Mouse (Mus musculus) limb, embryonic 12.5 days (tissue): ENCODE data around the gene Specc1. TPM values are rescaled to one million over a fixed set of nuclear protein-coding genes. Genes with fewer than 3 reads are reported as not detected.

ENCODE experiments used
- ATAC-seq: fragments of 200-750 bp; cut with Nextera tagmentation; 2 replicates; pipeline ENCODE4 v1.8.0; 2017; ENCODE audit warnings: low read depth, moderate TSS enrichment; ENCODE audit not compliant: insufficient number of reproducible peaks, insufficient read depth, low FRiP score, low TSS enrichment
- H3K27ac ChIP-seq: fragments of 300-500 bp; sonication (generic); 2 replicates; pipeline ENCODE4 v1.5.1; 2016; ENCODE audit warnings: mild to moderate bottlenecking, moderate library complexity
- H3K27me3 ChIP-seq: fragments of 300-500 bp; sonication (generic); 2 replicates; pipeline ENCODE4 v1.6.1; 2016; ENCODE audit warnings: mild to moderate bottlenecking, moderate library complexity
- H3K36me3 ChIP-seq: fragments of 300-500 bp; sonication (generic); 2 replicates; pipeline ENCODE4 v1.6.1; 2016; ENCODE audit warnings: mild to moderate bottlenecking, moderate library complexity
- H3K4me1 ChIP-seq: fragments of 300-500 bp; sonication (generic); replicated peaks from 2 replicates; pipeline ENCODE4 v1.6.1; 2016
- H3K4me2 ChIP-seq: fragments of 300-500 bp; sonication (generic); 2 replicates; pipeline ENCODE4 v1.6.1; 2016; ENCODE audit warnings: mild to moderate bottlenecking, moderate library complexity
- H3K4me3 ChIP-seq: fragments of 300-500 bp; sonication (generic); replicated peaks from 2 replicates; pipeline ENCODE4 v1.5.1; 2016; ENCODE audit warnings: mild to moderate bottlenecking
- H3K9ac ChIP-seq: fragments of 300-500 bp; sonication (generic); replicated peaks from 2 replicates; pipeline ENCODE4 v1.6.1; 2016; ENCODE audit warnings: mild to moderate bottlenecking, moderate library complexity
- H3K9me3 ChIP-seq: fragments of 300-500 bp; sonication (generic); 2 replicates; pipeline ENCODE4 v1.6.1; 2016; ENCODE audit warnings: mild to moderate bottlenecking, moderate library complexity
- WGBS: fragments of 180-500 bp; shearing (Covaris S2); methylation state at CpG from one replicate; pipeline ENCODE4 v1.1.7; 2016; 5-methylcytosine and 5-hydroxymethylcytosine counted together
- polyA plus RNA-seq: library from polyadenylated mRNA; unstranded; fragments of >200 nt; fragmentation: Nextera tagmentation; extraction: Ambion mirVana; gene quantifications from 2 replicates; pipeline ENCODE4 v1.2.1, GENCODE M21; 2016

Gene Specc1
- polyA plus RNA-seq, 1 experiment from 2014 or later: 16.4 TPM

DNA sequence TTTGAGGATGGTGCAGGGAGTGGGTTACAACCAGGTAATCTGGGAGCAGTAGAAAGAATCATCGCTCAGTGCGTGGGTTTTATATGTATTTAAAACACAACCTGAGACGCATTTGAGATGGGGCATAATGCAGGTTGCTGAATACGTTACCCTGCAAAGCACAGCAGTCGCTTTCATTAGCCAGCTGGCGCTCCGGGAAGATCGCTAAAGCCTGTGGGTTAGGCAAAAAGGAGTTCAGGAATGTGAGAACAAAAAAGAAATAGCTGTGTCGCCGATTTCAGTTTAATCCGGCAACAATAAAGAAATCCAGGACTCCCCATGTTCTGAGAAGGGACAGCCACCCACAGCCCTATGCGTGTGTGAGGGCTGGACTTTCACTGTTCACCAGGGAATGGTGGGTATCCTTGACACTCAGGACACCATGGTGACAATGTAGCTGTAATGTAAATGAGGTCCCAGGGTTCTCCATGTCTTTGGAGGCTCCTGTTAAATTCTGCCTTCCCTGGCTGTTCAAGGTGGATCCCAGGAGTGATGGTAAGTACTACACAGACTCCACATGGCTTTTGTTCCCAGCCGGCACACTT lies 58.6 kb downstream of the Specc1 start:
- no peak for ATAC-seq
- H3K4me3 ChIP-seq: no peak overlapping the region
- no peak overlapping the region for H3K4me2 ChIP-seq
- no peaks in the 10 kb centered on the region for H3K36me3 ChIP-seq
- WGBS: 59% methylated on average over 13 of the region's 13 CpGs
- peaks cover 14% of the 10 kb centered on the region; the same call in 1 of the 2 replicates for H3K27me3 ChIP-seq
- H3K9ac ChIP-seq: no peak overlapping the region
- no peaks in the 10 kb centered on the region for H3K9me3 ChIP-seq
- H3K4me1 ChIP-seq: no peaks in the 10 kb centered on the region
- H3K27ac ChIP-seq: no peak overlapping the region

DNA sequence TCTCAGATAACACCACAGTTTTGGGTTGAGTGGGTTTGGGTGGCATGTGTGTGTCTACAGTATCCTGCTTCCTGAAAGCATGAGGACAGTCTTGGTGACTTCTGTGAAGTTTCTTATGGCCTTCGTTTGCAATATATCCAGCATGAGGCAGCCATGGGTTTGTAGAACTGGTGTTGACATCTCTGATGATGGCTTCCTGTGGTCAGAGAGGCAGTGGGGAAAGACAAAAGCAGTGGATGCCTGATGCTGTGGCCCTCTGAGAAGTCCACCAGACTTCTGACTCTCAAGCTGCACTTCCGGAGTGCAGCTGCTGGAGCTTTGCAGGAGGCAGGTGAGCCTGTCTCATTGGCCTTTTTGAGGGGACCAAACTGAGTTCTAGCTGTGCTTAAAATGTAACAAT lies 60.4 kb downstream of the Specc1 start:
- H3K9me3 ChIP-seq: no peaks in the 10 kb centered on the region
- H3K4me3 ChIP-seq: no peak overlapping the region
- no peaks in the 10 kb centered on the region for H3K4me1 ChIP-seq
- no peak for ATAC-seq
- 84% methylated on average over 2 of the region's 2 CpGs for WGBS
- no peak overlapping the region for H3K4me2 ChIP-seq
- no peak overlapping the region for H3K27ac ChIP-seq
- H3K9ac ChIP-seq: no peak overlapping the region
- peaks cover 14% of the 10 kb centered on the region; the same call in 1 of the 2 replicates for H3K27me3 ChIP-seq
- H3K36me3 ChIP-seq: no peaks in the 10 kb centered on the region

DNA sequence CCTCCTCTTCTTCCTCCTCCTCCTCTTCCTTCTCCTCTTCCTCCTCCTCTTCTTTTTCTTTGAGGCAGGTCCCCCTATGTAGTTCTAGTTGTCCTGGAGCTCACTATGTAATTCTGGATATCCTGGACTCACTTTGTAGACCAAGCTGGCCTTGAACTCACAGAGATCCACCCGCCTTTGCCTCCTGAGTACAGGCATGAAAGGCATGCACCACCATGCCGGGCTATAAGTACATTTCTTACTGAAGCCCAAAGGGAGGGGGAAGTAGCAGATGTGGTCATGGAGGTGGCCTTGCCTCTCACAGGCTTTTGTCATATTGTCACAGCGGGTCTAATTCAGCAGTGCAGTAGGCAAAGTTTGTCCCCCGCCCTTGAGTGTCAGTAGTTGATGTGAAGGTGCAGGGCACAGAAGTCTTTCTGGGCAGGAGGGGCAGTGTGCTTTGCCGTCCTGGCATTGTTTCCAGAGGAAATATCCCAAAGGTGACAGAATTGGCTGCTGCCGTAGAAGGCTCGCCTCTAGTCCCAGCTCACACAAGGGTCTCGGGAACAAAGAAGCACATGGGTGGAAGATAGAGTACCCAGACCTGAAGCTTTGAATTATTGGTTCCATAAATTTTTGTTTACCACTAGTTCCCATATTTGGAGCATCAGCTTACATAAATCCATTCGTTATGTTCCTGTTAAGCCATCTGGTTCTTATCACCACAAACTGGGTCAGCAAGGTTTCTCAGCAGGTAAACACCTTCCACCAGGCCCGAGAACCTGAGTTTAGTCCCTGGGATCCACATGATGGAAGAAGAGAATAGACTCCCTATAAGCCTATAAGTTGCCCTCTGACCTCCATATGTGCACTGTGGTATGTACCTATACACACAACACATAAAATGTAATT lies 62.0 kb downstream of the Specc1 start:
- no peaks in the 10 kb centered on the region; the same call in 1 of the 2 replicates for H3K4me1 ChIP-seq
- no peak overlapping the region for H3K9ac ChIP-seq
- H3K4me2 ChIP-seq: no peak overlapping the region
- no peaks in the 10 kb centered on the region for H3K36me3 ChIP-seq
- no peak overlapping the region for H3K27ac ChIP-seq
- ATAC-seq: no peak
- H3K4me3 ChIP-seq: no peak overlapping the region
- H3K9me3 ChIP-seq: no peaks in the 10 kb centered on the region
- WGBS: 63% methylated on average over 10 of the region's 10 CpGs
- peaks cover 14% of the 10 kb centered on the region; the same call in 1 of the 2 replicates for H3K27me3 ChIP-seq

DNA sequence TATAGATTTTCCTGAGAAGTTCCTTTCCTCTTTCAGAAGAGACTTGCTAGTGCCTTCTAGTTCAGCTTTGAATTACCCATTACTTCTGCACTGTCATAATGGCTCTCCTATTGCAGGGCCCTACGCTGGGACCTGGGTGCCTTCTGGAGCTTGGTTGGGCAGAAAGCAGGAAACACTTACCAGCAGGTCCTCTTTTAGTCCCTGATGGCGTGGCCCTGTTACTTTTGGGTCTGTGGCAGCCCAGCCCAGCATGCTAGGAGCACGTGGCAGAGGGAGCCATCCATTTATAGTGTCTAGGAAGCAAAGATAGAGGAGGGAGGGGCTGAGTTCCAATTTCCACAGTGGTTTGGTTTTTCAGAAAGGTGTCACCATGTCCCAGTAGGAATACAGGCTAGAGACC lies 63.3 kb downstream of the Specc1 start:
- Histone ChIP-seq H3K36me3 (no peaks in the 10 kb centered on the region), H3K27me3 (peaks cover 8% of the 10 kb centered on the region; the same call in 1 of the 2 replicates), H3K4me1 (peaks cover 9% of the 10 kb centered on the region), H3K9ac (no peak overlapping the region), H3K4me3 (no peak overlapping the region), H3K4me2 (no peak overlapping the region), H3K9me3 (no peaks in the 10 kb centered on the region), H3K27ac (no peak overlapping the region)
- 68% methylated on average over 3 of the region's 3 CpGs for WGBS
- no peak for ATAC-seq

DNA sequence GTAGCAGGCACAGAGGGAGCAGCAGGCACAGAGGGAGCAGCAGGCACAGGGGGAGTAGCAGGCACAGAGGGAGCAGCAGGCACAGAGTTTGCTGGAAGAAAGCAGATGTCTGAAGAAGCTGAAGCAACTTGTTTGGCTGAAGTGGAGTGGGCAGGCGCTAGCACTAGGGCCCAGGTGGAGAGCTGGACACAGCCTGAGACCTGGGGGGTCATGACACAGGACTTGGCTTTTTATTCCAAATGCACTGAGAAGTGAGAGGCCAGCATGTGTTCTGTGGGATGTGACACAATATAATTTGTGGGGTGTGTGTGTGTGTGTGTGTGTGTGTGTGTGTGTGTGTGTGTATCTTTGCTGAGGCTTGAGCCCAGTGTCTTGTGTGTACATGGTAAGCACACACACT lies 64.3 kb downstream of the Specc1 start:
- no peak for ATAC-seq
- H3K9me3 ChIP-seq: no peaks in the 10 kb centered on the region
- no peak overlapping the region for H3K4me2 ChIP-seq
- WGBS: 89% methylated on average over 1 of the region's 1 CpGs
- H3K27ac ChIP-seq: no peak overlapping the region
- H3K9ac ChIP-seq: no peak overlapping the region
- peaks cover 2% of the 10 kb centered on the region; the same call in 1 of the 2 replicates for H3K27me3 ChIP-seq
- H3K4me1 ChIP-seq: peaks cover 14% of the 10 kb centered on the region
- H3K36me3 ChIP-seq: no peaks in the 10 kb centered on the region
- no peak overlapping the region for H3K4me3 ChIP-seq

DNA sequence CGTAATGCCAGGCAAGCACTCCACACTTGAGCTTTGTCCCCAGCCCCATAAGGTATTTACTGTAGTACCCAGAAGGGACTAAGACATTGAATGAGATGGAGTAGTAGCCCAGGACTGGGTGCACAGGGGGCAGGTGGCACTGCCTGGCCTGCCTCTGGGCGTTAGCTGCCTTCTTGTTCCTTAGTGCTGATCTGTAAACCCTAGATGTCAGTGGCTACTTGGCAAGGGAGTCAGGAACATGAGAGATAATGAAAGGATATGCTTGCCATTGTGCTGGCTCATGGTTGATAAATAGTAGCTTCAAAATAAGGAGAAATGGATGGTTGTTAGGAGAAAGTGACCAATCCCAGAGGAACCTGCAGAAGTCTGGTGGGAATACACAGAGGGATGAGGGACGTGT lies 65.5 kb downstream of the Specc1 start:
- Histone ChIP-seq H3K4me1 (peaks cover 14% of the 10 kb centered on the region), H3K9me3 (no peaks in the 10 kb centered on the region), H3K9ac (no peak overlapping the region), H3K27ac (no peak overlapping the region), H3K36me3 (no peaks in the 10 kb centered on the region), H3K4me3 (no peak overlapping the region), H3K4me2 (no peak overlapping the region), H3K27me3 (no peaks in the 10 kb centered on the region)
- no peak for ATAC-seq
- WGBS: 88% methylated on average over 3 of the region's 3 CpGs

DNA sequence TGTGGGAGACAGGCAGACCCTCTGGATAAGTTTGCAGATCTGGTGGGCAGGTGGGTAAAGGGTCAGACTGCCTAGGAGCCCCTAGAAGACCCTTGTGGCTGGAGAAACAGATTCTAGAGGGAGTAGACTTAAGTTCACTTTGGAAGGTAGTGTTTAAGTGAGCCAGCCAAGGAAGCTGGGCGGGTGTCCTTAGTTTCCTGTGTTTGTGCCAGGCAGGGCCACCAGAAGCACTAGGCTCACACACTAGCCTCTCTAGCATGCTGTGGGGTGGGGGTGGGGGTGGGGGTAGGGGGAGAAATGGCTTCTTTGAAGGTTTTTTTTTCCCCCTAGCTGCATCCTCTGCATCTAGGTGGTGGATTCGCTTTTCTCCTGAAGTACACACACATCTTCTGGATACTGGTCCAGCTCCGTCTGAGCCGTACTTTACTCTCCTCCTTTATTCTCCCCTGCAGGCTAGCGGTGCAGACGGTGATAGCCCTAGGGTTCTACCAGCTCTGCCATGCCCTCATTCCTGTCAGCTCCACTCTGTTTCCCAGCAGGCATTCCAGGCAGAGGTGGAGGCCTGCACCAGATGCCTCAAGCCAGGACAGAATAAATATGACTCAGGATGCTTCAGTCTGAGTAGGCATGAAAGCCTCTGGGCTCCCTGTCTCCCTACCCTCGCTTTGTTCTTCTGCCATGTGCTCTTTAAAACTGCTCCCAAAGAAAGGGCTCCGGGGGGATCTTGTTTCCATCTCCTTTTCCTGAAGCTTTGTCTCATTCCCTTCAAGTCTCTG lies 66.3 kb downstream of the Specc1 start:
- H3K9ac ChIP-seq: no peak overlapping the region
- no peak overlapping the region for H3K4me3 ChIP-seq
- no peak for ATAC-seq
- H3K36me3 ChIP-seq: no peaks in the 10 kb centered on the region
- no peak overlapping the region for H3K27ac ChIP-seq
- no peak overlapping the region for H3K4me2 ChIP-seq
- peaks cover 14% of the 10 kb centered on the region for H3K4me1 ChIP-seq
- WGBS: 77% methylated on average over 8 of the region's 8 CpGs
- H3K9me3 ChIP-seq: no peaks in the 10 kb centered on the region
- no peaks in the 10 kb centered on the region for H3K27me3 ChIP-seq

DNA sequence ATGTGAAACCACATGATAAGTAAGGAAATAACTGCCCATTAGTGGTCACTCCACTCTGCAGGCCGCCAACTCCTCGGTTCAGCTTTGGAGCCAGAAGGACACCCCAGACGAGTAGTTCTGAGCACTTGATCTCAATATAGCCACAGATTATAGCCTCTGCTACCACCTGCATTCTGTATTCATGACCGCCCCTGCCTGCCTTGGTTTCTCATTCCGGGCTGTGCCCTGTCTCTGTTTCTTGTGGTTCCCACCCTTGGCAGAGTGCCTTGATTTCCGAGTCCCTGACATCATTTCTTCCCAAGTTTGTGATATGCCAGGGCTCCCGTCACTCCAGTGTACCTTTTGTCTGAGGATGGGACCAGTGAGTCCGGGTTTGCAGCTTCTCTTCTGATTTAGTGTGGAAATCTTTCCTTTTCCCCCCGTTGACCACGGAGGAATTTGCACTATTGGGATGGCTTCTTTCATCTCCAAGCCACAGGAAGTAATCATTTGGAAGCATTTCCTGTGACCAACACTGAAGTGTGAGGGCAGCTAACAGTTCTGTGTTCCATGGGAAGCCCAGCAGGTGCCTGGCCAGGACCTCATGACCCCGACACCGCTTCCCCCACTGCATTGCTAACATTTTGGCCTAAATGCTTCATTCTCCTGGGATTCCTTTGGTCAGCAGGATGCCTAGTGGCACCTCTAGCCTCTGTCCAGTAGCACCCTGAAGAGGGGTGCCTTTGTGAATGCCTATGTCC lies 67.1 kb downstream of the Specc1 start:
- 80% methylated on average over 12 of the region's 12 CpGs for WGBS
- ATAC-seq: no peak

DNA sequence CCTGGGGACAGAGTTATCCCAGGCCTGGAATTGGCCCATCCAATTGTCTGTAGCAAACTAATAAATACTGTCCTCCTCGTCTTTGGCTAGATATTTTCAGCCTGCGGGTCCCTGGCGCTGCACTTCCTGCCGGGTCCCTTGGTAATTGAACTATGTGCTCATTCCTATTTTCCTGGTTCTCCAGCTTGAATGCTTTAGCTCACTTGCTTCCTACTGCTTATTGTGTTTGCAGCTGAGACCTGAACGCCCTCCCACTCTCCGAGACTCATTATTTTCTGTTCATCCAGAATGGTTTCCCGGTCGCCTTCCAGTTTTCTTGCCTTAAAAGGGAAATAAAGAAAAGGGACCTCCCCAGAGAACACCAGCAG lies 67.7 kb downstream of the Specc1 start:
- Histone ChIP-seq H3K4me1 (peaks cover 14% of the 10 kb centered on the region), H3K27ac (no peak overlapping the region), H3K9me3 (no peaks in the 10 kb centered on the region), H3K9ac (no peak overlapping the region), H3K27me3 (no peaks in the 10 kb centered on the region), H3K4me3 (no peak overlapping the region), H3K36me3 (no peaks in the 10 kb centered on the region), H3K4me2 (no peak overlapping the region)
- no peak for ATAC-seq
- WGBS: 67% methylated on average over 8 of the region's 8 CpGs

More for the DNA sequence above, 67.1 kb downstream of the Specc1 start:
- no peak overlapping the region for H3K27ac ChIP-seq
- H3K9me3 ChIP-seq: no peaks in the 10 kb centered on the region
- H3K4me1 ChIP-seq: peaks cover 14% of the 10 kb centered on the region
- H3K36me3 ChIP-seq: no peaks in the 10 kb centered on the region
- H3K4me2 ChIP-seq: no peak overlapping the region
- H3K4me3 ChIP-seq: no peak overlapping the region
- H3K9ac ChIP-seq: no peak overlapping the region
- H3K27me3 ChIP-seq: no peaks in the 10 kb centered on the region

DNA sequence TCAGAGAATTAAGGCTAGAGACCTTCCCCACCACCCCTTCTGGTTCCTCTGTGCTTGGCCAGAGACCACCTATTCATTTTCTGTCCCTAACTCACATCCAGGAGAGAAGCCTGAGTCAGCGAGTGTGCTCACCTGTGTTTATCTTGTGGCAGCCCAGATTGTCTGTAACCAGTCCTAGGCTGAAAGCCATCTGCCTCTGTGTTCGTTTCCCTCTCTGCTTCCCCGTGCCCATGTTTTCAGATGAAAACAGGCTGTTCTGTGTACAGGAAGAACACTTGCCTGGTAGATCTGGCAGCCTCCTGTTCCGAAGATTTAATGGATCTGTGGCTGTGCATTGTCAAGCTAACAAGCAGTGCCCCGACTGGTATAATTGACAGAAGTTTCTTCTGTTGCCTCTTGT lies 68.4 kb downstream of the Specc1 start:
- no peaks in the 10 kb centered on the region for H3K36me3 ChIP-seq

DNA sequence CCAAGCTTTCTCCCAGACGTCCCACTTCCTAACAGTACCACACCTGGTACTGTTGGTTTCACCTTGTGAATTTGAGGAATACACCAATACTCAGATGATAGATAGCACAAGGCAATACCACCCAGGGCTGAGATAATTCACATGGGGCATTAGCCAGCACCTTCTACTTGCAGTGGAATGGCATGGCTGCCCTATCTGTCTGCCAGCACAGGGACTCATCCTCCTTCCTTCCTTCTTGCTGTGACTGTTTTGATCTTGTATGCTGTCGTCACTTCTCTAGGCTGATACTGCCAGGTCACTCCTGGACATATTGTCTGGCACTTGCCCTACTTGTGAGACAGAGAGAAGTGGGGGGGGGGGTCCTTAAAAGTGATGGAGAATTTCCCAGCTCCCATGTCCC lies 69.2 kb downstream of the Specc1 start:
- Histone ChIP-seq H3K9ac (no peak overlapping the region), H3K36me3 (no peaks in the 10 kb centered on the region), H3K4me2 (no peak overlapping the region), H3K27ac (no peak overlapping the region), H3K9me3 (no peaks in the 10 kb centered on the region), H3K4me1 (peaks cover 14% of the 10 kb centered on the region), H3K4me3 (no peak overlapping the region), H3K27me3 (no peaks in the 10 kb centered on the region)
- no peak for ATAC-seq
- 80% methylated on average over 2 of the region's 2 CpGs for WGBS

More for the DNA sequence above, 68.4 kb downstream of the Specc1 start:
- no peak overlapping the region for H3K4me2 ChIP-seq
- 53% methylated on average over 5 of the region's 5 CpGs for WGBS
- H3K27me3 ChIP-seq: no peaks in the 10 kb centered on the region
- no peak overlapping the region for H3K4me3 ChIP-seq
- ATAC-seq: no peak
- no peak overlapping the region for H3K27ac ChIP-seq
- no peak overlapping the region for H3K9ac ChIP-seq
- H3K4me1 ChIP-seq: peaks cover 14% of the 10 kb centered on the region
- H3K9me3 ChIP-seq: no peaks in the 10 kb centered on the region
